Mouse (Mus musculus): Measurements from ENCODE around the gene Bach1.

Bach1 gene

DNA sequence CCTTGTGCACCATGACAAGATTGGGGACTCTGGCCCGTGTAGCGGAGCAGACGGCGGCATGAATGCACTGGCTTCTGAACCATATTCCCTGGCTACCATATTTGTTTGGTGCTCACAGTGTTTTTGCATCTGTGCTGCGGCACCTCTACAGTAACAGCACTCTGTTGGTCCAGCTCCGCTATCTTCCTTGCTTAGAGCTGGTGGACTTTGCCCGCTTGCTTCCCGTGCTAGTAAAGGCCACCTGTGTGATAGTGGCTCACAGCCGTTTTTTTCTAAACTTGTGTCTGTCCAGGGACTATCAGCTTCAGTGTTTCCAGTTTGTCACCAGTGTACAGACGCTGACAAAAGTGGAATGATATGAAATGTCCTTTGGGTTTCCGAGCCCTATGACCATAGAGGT, 59.3 kb downstream of the Bach1 start:
- in situ Hi-C loops (cut with MboI; ENCODE audit: low pct_unique_long_range_greater_than_20kb in 1 of 2, low sequenced_read_pairs in 2 of 2, unreplicated experiment in 1 of 2) = loop anchor here in 1 of 2 experiments (10.0 kb wide), 1 partner anchor 253 kb away; no protein-coding TSS in a partner anchor

DNA sequence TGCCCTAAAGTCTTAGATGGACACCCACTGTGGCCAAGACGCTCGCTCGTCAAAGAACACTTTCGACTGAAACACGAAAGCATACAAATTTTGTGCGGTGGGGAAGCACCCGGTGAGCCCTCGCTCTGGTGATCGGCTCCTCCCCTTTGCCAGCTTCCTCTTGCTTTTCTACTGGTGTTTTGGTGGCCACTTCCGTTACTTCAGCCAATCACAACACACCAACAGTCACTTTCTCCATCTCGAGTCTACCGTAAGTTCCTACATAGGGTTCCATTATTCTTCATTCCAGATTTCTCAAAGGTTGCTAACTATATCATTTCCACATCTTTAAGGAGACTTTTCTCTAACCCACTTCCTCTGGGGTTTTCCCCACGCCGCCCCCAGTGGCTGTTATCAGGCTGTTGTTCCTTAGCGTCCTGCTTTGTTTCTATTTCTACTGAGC, 65.9 kb downstream of the Bach1 start:
- in situ Hi-C loops (cut with MboI; ENCODE audit: low pct_unique_long_range_greater_than_20kb in 1 of 2, low sequenced_read_pairs in 2 of 2, unreplicated experiment in 1 of 2) = no loop called here

DNA sequence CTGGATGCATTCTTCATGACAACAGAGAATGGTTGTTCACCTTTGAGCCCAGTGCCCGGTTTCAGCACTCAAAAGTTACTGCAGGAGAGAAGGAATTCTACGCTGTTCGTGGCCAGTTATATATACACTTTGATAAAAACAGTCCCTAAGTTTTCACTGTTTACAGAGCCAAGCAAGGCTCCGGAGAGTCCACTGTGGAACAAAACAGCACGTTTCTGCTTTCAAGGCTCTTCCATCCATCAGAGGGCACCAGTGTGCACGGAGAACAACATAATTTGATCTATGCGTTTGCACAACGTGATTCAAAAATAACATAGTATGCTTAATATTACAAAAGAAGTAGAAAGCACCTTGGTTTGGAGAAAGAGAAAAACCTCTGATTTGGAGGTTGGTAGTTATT, 67.2 kb downstream of the Bach1 start:
- in situ Hi-C loops (cut with MboI; ENCODE audit: low pct_unique_long_range_greater_than_20kb in 1 of 2, low sequenced_read_pairs in 2 of 2, unreplicated experiment in 1 of 2) = no loop called here

DNA sequence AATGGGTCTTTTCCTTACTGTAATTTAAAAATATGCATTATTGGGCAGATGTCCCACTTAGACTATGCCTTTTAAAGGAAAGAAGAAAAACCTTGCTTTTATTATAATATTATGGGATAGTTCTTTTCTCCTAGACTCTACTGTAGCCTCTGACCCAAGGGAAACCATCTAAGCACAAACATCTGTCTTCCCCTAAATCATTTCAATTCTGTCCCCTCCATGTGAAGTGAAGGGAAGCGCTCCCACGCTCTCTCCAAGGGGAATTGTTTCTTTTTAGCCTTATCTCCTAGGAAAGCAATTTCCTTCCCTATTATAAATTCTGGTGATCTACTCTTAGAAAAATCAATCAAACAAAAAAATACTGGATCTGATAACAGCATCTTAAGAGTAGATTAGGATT, 71.8 kb downstream of the Bach1 start:
- in situ Hi-C loops (cut with MboI; ENCODE audit: low pct_unique_long_range_greater_than_20kb in 1 of 2, low sequenced_read_pairs in 2 of 2, unreplicated experiment in 1 of 2) = no loop called here

DNA sequence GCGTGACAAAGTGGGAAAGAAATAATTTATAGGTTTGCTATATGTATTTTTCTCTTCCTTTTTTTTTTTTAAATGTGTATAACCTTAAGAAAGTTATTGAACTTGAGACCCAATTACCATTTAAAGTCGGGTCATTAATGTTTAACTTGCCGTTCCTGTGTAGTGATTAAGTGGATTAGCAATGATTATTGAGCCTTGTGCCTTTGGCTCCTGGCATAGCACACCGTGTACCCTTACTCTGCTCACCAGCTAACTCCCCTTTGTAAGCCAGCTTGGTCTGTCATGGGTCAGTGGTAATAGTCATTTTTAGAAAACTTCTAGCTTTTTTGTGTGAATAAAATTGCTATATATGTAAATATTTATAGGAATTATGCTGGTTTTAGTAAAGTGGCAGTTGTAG, 73.2 kb downstream of the Bach1 start:
- in situ Hi-C loops (cut with MboI; ENCODE audit: low pct_unique_long_range_greater_than_20kb in 1 of 2, low sequenced_read_pairs in 2 of 2, unreplicated experiment in 1 of 2) = no loop called here

DNA sequence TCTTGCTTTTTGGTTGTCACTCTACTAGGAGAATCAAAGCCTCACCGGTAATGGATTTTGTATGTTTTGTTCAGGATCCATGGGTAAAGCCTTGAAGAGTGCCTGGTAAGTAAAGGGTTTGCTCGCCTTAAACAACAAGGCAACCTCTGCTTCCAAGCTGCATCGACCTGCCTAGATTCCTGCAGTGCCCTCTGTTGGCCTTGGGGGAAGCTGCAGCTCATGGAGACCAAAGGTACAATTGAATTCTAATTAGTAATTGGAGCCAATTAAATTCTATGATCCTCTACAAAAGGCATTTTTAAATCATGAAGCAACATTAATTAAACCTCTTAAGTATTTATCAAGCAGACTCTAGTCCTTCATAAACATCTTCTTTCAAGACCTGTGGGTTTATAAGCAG, 75.7 kb downstream of the Bach1 start:
- in situ Hi-C loops (cut with MboI; ENCODE audit: low pct_unique_long_range_greater_than_20kb in 1 of 2, low sequenced_read_pairs in 2 of 2, unreplicated experiment in 1 of 2) = no loop called here

DNA sequence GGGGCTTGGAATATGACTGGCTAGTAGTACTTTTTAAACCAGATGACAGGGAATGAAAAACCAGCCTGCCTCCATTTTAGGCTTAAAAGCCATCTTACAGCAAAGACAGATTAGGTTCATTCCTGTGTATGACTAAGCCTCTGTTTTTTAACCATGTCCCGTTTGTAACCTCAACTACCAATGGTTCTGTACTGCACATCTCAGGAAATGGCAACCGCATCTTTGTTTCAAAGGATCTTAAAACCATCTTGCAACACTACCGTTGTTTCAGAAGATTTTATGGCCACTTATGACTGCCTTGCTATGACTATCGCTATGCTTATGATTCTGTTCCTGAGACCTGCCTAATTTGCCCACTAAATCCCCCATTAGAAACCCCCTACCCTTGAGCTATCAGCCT, 78.6 kb downstream of the Bach1 start:
- in situ Hi-C loops (cut with MboI; ENCODE audit: low pct_unique_long_range_greater_than_20kb in 1 of 2, low sequenced_read_pairs in 2 of 2, unreplicated experiment in 1 of 2) = no loop called here

DNA sequence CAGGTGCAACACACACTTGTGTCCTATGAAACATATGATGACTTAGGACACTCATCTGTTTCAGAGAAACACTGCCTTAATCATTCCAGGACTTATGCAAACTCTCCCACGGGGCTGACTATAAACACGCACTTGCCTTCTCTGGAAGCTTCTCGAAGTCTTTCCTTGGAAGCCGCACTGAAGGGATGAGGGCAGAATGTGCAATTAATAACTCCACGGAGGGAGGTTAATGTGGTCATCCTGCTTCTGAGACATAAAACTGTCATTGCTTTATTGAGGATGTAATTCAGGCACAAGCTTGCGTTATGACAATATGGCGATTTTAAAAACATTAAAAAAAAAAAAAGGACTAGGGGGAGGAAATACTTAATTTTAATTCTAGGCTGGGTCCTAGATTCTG, 82.9 kb downstream of the Bach1 start:
- in situ Hi-C loops (cut with MboI; ENCODE audit: low pct_unique_long_range_greater_than_20kb in 1 of 2, low sequenced_read_pairs in 2 of 2, unreplicated experiment in 1 of 2) = no loop called here
